Mouse (Mus musculus): Measurements from ENCODE around the gene Hcfc2. TPM values are rescaled to one million over a fixed set of nuclear protein-coding genes. Genes with fewer than 3 reads are reported as not detected.
A peak's percentile ranks its signal among the peaks of the same experiment; 100 is the strongest.

Hcfc2 gene
- polyA plus RNA-seq, 1 experiment from 2014 or later = 18.9 TPM

DNA sequence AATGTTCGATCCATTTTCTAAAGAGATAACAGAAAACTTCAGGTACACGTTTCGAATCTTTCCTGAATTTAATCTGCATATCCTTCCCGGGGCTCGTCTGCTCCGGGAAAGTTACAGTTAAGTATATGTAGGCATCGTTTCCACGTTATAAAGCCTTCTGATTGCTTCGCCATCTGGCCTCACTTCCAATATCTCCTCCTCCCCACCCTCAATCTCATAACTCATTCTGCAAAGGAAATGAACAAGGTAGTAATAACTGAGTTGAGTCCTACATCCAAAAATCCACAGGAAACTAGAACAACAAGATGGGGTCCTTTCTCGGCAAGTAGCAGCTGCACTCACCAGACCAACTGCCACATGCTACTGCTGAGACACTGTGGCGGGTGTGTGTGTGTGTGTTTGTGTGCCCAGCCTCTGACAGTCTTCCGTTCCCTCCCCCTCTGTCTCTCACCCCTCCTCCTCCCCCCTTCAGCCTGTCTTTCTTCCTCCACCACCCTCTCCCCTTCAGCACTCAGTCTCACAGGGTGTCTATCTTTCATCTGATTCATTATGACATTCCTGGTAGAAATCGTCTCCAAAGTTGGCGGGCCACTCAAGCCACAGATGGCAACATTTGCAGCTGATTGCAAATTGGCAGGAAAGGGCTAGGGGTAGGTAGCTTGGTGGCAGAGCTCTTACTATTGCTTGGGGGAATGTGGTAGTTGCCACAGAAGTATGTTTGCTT is 33.5 kb upstream of the Hcfc2 start:
- H3K27me3 ChIP-seq (replicated peaks; ENCODE audit: control insufficient read depth, insufficient read depth, low read length) = 0 out of 2 replicates have a peak, but pooled peaks cover 4% of the 10 kb centered on the region
- no peaks in the 10 kb centered on the region for H3K36me3 ChIP-seq (ENCODE audit: control insufficient read depth, insufficient read depth)
- H3K4me2 ChIP-seq (replicated peaks; ENCODE audit: low read depth) = no peak overlapping the region
- no peak overlapping the region for H3K9ac ChIP-seq (ENCODE audit: low read depth, low read length)
- 80% methylated on average over 14 of the region's 14 CpGs for WGBS
- no peak for ATAC-seq
- H3K4me1 ChIP-seq (replicated peaks; ENCODE audit: control insufficient read depth, insufficient read depth, low read length) = no peaks in the 10 kb centered on the region
- no peaks in the 10 kb centered on the region for H3K9me3 ChIP-seq (ENCODE audit: control insufficient read depth)
- no peak overlapping the region for H3K27ac ChIP-seq (ENCODE audit: low read depth, low read length)
- H3K4me3 ChIP-seq (ENCODE audit: low read depth, low read length) = no peak overlapping the region
- TF ChIP-seq CTCF (IDR thresholded peaks at IDR 0.05; ENCODE audit: low read depth) = no peak

DNA sequence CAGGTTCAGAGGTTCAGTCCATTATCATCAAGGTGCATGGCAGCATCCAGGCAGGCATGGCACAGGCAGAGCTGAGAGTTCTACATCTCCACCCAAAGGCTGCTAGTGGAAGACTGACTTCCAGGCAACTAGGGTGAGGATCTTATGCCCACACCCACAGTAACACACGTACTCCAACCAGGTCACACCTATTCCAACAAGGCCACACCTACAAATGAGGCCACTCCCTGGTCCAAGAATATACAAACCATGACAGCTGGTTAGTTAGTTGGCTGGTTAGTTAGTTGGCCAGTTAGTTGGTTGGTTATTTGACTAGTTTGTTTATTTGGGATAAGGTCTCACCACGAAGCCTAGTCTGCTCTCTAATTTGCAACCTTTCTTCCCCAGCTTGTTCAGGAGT is 32.7 kb upstream of the Hcfc2 start:
- WGBS = 68% methylated on average over 2 of the region's 2 CpGs
- Histone ChIP-seq H3K27ac (ENCODE audit: low read depth, low read length) (no peak overlapping the region), H3K4me2 (replicated peaks; ENCODE audit: low read depth) (no peak overlapping the region), H3K4me1 (replicated peaks; ENCODE audit: control insufficient read depth, insufficient read depth, low read length) (no peaks in the 10 kb centered on the region), H3K9me3 (ENCODE audit: control insufficient read depth) (no peaks in the 10 kb centered on the region), H3K27me3 (replicated peaks; ENCODE audit: control insufficient read depth, insufficient read depth, low read length) (0 out of 2 replicates have a peak, but pooled peaks cover 4% of the 10 kb centered on the region), H3K36me3 (ENCODE audit: control insufficient read depth, insufficient read depth) (no peaks in the 10 kb centered on the region), H3K9ac (ENCODE audit: low read depth, low read length) (no peak overlapping the region), H3K4me3 (ENCODE audit: low read depth, low read length) (no peak overlapping the region)
- no peak for TF ChIP-seq CTCF (IDR thresholded peaks at IDR 0.05; ENCODE audit: low read depth)
- ATAC-seq = no peak

GRCm38 (mm10) chr10:82665951-82666350 is 30.0 kb upstream of the Hcfc2 start:
- H3K36me3 ChIP-seq (ENCODE audit: control insufficient read depth, insufficient read depth) = no peaks in the 10 kb centered on the region
- H3K4me3 ChIP-seq (ENCODE audit: low read depth, low read length) = no peak overlapping the region
- H3K4me1 ChIP-seq (replicated peaks; ENCODE audit: control insufficient read depth, insufficient read depth, low read length) = no peaks in the 10 kb centered on the region
- no peak overlapping the region for H3K27ac ChIP-seq (ENCODE audit: low read depth, low read length)
- 66% methylated on average over 3 of the region's 3 CpGs for WGBS
- 0 out of 2 replicates have a peak, but pooled peaks cover 4% of the 10 kb centered on the region for H3K27me3 ChIP-seq (replicated peaks; ENCODE audit: control insufficient read depth, insufficient read depth, low read length)
- H3K9me3 ChIP-seq (ENCODE audit: control insufficient read depth) = no peaks in the 10 kb centered on the region
- no peak for ATAC-seq
- no peak for TF ChIP-seq CTCF (IDR thresholded peaks at IDR 0.05; ENCODE audit: low read depth)
- no peak overlapping the region for H3K9ac ChIP-seq (ENCODE audit: low read depth, low read length)
- no peak overlapping the region for H3K4me2 ChIP-seq (replicated peaks; ENCODE audit: low read depth)

GRCm38 (mm10) chr10:82666436-82667234 is 29.3 kb upstream of the Hcfc2 start:
- no peak overlapping the region for H3K4me3 ChIP-seq (ENCODE audit: low read depth, low read length)

GRCm38 (mm10) chr10:82670205-82670604 is 25.8 kb upstream of the Hcfc2 start:
- Histone ChIP-seq H3K4me1 (replicated peaks; ENCODE audit: control insufficient read depth, insufficient read depth, low read length) (no peaks in the 10 kb centered on the region), H3K4me3 (ENCODE audit: low read depth, low read length) (no peak overlapping the region), H3K9me3 (ENCODE audit: control insufficient read depth) (no peaks in the 10 kb centered on the region), H3K36me3 (ENCODE audit: control insufficient read depth, insufficient read depth) (no peaks in the 10 kb centered on the region), H3K9ac (ENCODE audit: low read depth, low read length) (no peak overlapping the region), H3K4me2 (replicated peaks; ENCODE audit: low read depth) (no peak overlapping the region), H3K27me3 (replicated peaks; ENCODE audit: control insufficient read depth, insufficient read depth, low read length) (0 out of 2 replicates have a peak, but pooled peaks cover 4% of the 10 kb centered on the region), H3K27ac (ENCODE audit: low read depth, low read length) (no peak overlapping the region)
- WGBS = 70% methylated on average over 6 of the region's 6 CpGs
- no peak for ATAC-seq
- no peak for TF ChIP-seq CTCF (IDR thresholded peaks at IDR 0.05; ENCODE audit: low read depth)

More at GRCm38 (mm10) chr10:82666436-82667234, 29.3 kb upstream of the Hcfc2 start:
- Histone ChIP-seq H3K9ac (ENCODE audit: low read depth, low read length) (no peak overlapping the region), H3K4me1 (replicated peaks; ENCODE audit: control insufficient read depth, insufficient read depth, low read length) (no peaks in the 10 kb centered on the region), H3K36me3 (ENCODE audit: control insufficient read depth, insufficient read depth) (no peaks in the 10 kb centered on the region), H3K27ac (ENCODE audit: low read depth, low read length) (no peak overlapping the region), H3K9me3 (ENCODE audit: control insufficient read depth) (no peaks in the 10 kb centered on the region), H3K4me2 (replicated peaks; ENCODE audit: low read depth) (peak overlapping the region; percentile 31), H3K27me3 (replicated peaks; ENCODE audit: control insufficient read depth, insufficient read depth, low read length) (0 out of 2 replicates have a peak, but pooled peaks cover 4% of the 10 kb centered on the region)
- TF ChIP-seq CTCF (IDR thresholded peaks at IDR 0.05; ENCODE audit: low read depth) = peak; percentile 97
- WGBS = 16% methylated on average over 22 of the region's 22 CpGs
- ATAC-seq = peak; percentile 38; the same call in 1 of the 2 replicates

DNA sequence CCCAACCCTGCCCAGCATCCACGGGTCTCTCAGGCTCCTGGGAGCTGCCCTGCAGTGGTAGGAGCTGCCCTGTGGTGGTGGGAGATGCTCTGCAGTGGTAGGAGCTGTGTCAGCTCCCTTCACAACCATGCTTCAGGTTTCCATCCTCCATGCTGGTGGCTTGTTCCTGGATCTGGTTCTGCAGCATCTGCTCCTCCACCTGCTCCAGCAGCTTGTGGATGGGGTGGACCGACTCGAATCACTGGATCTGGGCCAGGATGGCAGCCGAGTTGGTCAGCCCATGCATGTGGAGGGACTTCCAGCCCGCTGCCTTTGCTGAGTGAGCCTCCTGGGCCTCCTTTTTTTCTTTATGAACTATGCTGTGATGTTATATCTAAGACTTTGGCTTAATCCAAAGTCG is 19.0 kb upstream of the Hcfc2 start:
- Histone ChIP-seq H3K9ac (ENCODE audit: low read depth, low read length) (no peak overlapping the region), H3K27me3 (replicated peaks; ENCODE audit: control insufficient read depth, insufficient read depth, low read length) (no peaks in the 10 kb centered on the region), H3K4me1 (replicated peaks; ENCODE audit: control insufficient read depth, insufficient read depth, low read length) (no peaks in the 10 kb centered on the region), H3K9me3 (ENCODE audit: control insufficient read depth) (no peaks in the 10 kb centered on the region), H3K27ac (ENCODE audit: low read depth, low read length) (no peak overlapping the region), H3K4me2 (replicated peaks; ENCODE audit: low read depth) (no peak overlapping the region), H3K36me3 (ENCODE audit: control insufficient read depth, insufficient read depth) (no peaks in the 10 kb centered on the region), H3K4me3 (ENCODE audit: low read depth, low read length) (no peak overlapping the region)
- no peak for ATAC-seq
- 82% methylated on average over 6 of the region's 6 CpGs for WGBS
- TF ChIP-seq CTCF (IDR thresholded peaks at IDR 0.05; ENCODE audit: low read depth) = no peak

Measured in intestine, postnatal 0 days (tissue).